Mouse (Mus musculus): ENCODE measurements around the gene Lao1.

GRCm38 (mm10) chr4:119004613-119005339 lies 43.4 kb downstream of the Lao1 start:
- no peak for TF ChIP-seq POLR2A (IDR thresholded peaks at IDR 0.05; ENCODE audit: insufficient read length, low read depth)
- TF ChIP-seq MAX (IDR thresholded peaks at IDR 0.05; ENCODE audit: low read depth) = no peak

Data from myocyte (in vitro differentiated cells).